Mouse (Mus musculus): ENCODE results near the gene Plcl2. TPM values are rescaled to one million over a fixed set of nuclear protein-coding genes. Genes with fewer than 3 reads are reported as not detected.
A peak's percentile ranks its signal among the peaks of the same experiment; 100 is the strongest.

Gene Plcl2
- total and polyA plus RNA-seq, 3 experiments: 23.6 to 83.7 TPM; not detected in 1

GRCm38 (mm10) chr17:50625584-50625983 is 116.4 kb downstream of the Plcl2 start:
- H3K4me3 ChIP-seq (ENCODE audit: control insufficient read depth in 1 of 2, insufficient read depth in 1 of 2, low read depth in 2 of 2, low read length in 2 of 2): no peak overlapping the region
- H3K27ac ChIP-seq (ENCODE audit: control insufficient read depth, low read depth, low read length): no peak overlapping the region
- peaks cover 16% of the 10 kb centered on the region in 2 experiments for H3K36me3 ChIP-seq (ENCODE audit: control insufficient read depth in 1 of 2, insufficient read depth in 2 of 2, low read length in 2 of 2)
- DNase-seq (ENCODE audit: low read depth, low spot score): no peak
- H3K27me3 ChIP-seq (ENCODE audit: control insufficient read depth in 1 of 2, insufficient read depth in 2 of 2, low read length in 2 of 2): no peaks in the 10 kb centered on the region
- H3K79me2 ChIP-seq (ENCODE audit: control insufficient read depth, insufficient read depth, low read length, poor library complexity): peaks cover 20% of the 10 kb centered on the region
- H3K4me1 ChIP-seq (ENCODE audit: control insufficient read depth in 1 of 2, insufficient read depth in 2 of 2, low read length in 2 of 2): peaks cover 9 to 13% of the 10 kb centered on the region in 2 experiments
- no peak overlapping the region for H3K9ac ChIP-seq (ENCODE audit: control insufficient read depth, low read depth, low read length, poor library complexity, severe bottlenecking)
- TF ChIP-seq ZNF384 (IDR thresholded peaks at IDR 0.05; ENCODE audit: low read depth, low read length): no peak
- no peak for TF ChIP-seq POLR2AphosphoS2 (IDR thresholded peaks at IDR 0.05; ENCODE audit: low read length)
- TF ChIP-seq EP300 (IDR thresholded peaks at IDR 0.05; ENCODE audit: low read depth in 1 of 2, low read length in 2 of 2): no peak
- TF ChIP-seq POLR2A (IDR thresholded peaks at IDR 0.05; ENCODE audit: control insufficient read depth in 1 of 2, insufficient read depth in 1 of 2, low read depth in 1 of 2, low read length in 2 of 2, poor library complexity in 1 of 2): no peak
- TF ChIP-seq ZC3H11A (IDR thresholded peaks at IDR 0.05; ENCODE audit: low read depth, low read length): no peak
- no peak for TF ChIP-seq CHD1 (IDR thresholded peaks at IDR 0.05; ENCODE audit: low read depth, low read length)
- no peak for TF ChIP-seq ZKSCAN1 (IDR thresholded peaks at IDR 0.05; ENCODE audit: low read depth, low read length)
- TF ChIP-seq MYC (IDR thresholded peaks at IDR 0.05; ENCODE audit: low read depth, low read length): no peak
- no peak for TF ChIP-seq RCOR1 (IDR thresholded peaks at IDR 0.05; ENCODE audit: low read depth, low read length)
- TF ChIP-seq KAT2A (conservative IDR thresholded peaks at IDR 0.05; ENCODE audit: low read depth, low read length): no peak
- no peak for TF ChIP-seq USF2 (IDR thresholded peaks at IDR 0.05; ENCODE audit: borderline replicate concordance in 1 of 2, insufficient read depth in 1 of 2, low read depth in 1 of 2, low read length in 2 of 2)
- no peak for TF ChIP-seq GATA1 (IDR thresholded peaks at IDR 0.05; ENCODE audit: low read depth, low read length)
- TF ChIP-seq MAX (IDR thresholded peaks at IDR 0.05; ENCODE audit: low read length): no peak
- H3K9me3 ChIP-seq (replicated peaks; ENCODE audit: insufficient read depth, low read length): no peaks in the 10 kb centered on the region

GRCm38 (mm10) chr17:50627658-50628057 is 118.5 kb downstream of the Plcl2 start:
- Histone ChIP-seq H3K4me3 (ENCODE audit: control insufficient read depth in 1 of 2, insufficient read depth in 1 of 2, low read depth in 2 of 2, low read length in 2 of 2) (no peak overlapping the region), H3K9ac (ENCODE audit: control insufficient read depth, low read depth, low read length, poor library complexity, severe bottlenecking) (no peak overlapping the region), H3K36me3 (ENCODE audit: control insufficient read depth in 1 of 2, insufficient read depth in 2 of 2, low read length in 2 of 2) (peaks cover 2 to 12% of the 10 kb centered on the region in 2 experiments; a peak in 2 of 4 replicates), H3K79me2 (ENCODE audit: control insufficient read depth, insufficient read depth, low read length, poor library complexity) (peaks cover 11% of the 10 kb centered on the region), H3K9me3 (replicated peaks; ENCODE audit: insufficient read depth, low read length) (no peaks in the 10 kb centered on the region), H3K27ac (ENCODE audit: control insufficient read depth, low read depth, low read length) (no peak overlapping the region), H3K27me3 (ENCODE audit: control insufficient read depth in 1 of 2, insufficient read depth in 2 of 2, low read length in 2 of 2) (no peaks in the 10 kb centered on the region), H3K4me1 (ENCODE audit: control insufficient read depth in 1 of 2, insufficient read depth in 2 of 2, low read length in 2 of 2) (no peaks in the 10 kb centered on the region)
- TF ChIP-seq MYC (IDR thresholded peaks at IDR 0.05; ENCODE audit: low read depth, low read length): no peak
- TF ChIP-seq CHD1 (IDR thresholded peaks at IDR 0.05; ENCODE audit: low read depth, low read length): no peak
- TF ChIP-seq GATA1 (IDR thresholded peaks at IDR 0.05; ENCODE audit: low read depth, low read length): no peak
- no peak for TF ChIP-seq MEF2A (IDR thresholded peaks at IDR 0.05; ENCODE audit: extremely low read depth, insufficient replicate concordance, low read depth, low read length, poor library complexity, severe bottlenecking)
- TF ChIP-seq CTCF (IDR thresholded peaks at IDR 0.05 in 2 of 3, conservative IDR thresholded peaks at IDR 0.05 in 1 of 3; ENCODE audit: control insufficient read depth in 1 of 3, insufficient read depth in 1 of 3, low read depth in 2 of 3, low read length in 3 of 3, poor library complexity in 1 of 3, severe bottlenecking in 1 of 3): no peak
- no peak for TF ChIP-seq ZC3H11A (IDR thresholded peaks at IDR 0.05; ENCODE audit: low read depth, low read length)
- no peak for TF ChIP-seq UBTF (IDR thresholded peaks at IDR 0.05; ENCODE audit: borderline replicate concordance, insufficient read depth, low read depth, low read length)
- TF ChIP-seq ETS1 (IDR thresholded peaks at IDR 0.05; ENCODE audit: low read depth, low read length): no peak
- DNase-seq (ENCODE audit: low read depth, low spot score): peak; percentile 22

All from MEL (cell line).